Mouse (Mus musculus) midbrain, embryonic 15.5 days (tissue): ENCODE data around the gene Agap3. TPM values are rescaled to one million over a fixed set of nuclear protein-coding genes. Genes with fewer than 3 reads are reported as not detected.

Experiments
- polyA plus RNA-seq: library from polyadenylated mRNA; unstranded; fragments of >200 nt; fragmentation: Nextera tagmentation; extraction: Ambion mirVana; gene quantifications from 2 replicates; pipeline ENCODE4 v1.2.1, GENCODE M21; 2015

Agap3 gene
- polyA plus RNA-seq, 1 experiment from 2014 or later, result 122 TPM

Other genes with a start within 250 kb of the Agap3 start
- gene Kcnh2, start 100.6 kb upstream of the Agap3 start, polyA plus RNA-seq, result 11.8 and 13.9 TPM in 2 replicates
- 10.9 and 11.9 TPM in 2 replicates for gene Nos3, start 87.4 kb upstream of the Agap3 start, polyA plus RNA-seq
- 2.3 and 2.9 TPM in 2 replicates for gene Atg9b, start 60.0 kb upstream of the Agap3 start, polyA plus RNA-seq
- gene Abcb8, start 58.5 kb upstream of the Agap3 start, polyA plus RNA-seq, result 57.1 and 60.0 TPM in 2 replicates
- 0.20 and 0.35 TPM in 2 replicates for gene Asic3, start 38.8 kb upstream of the Agap3 start, polyA plus RNA-seq
- 120 and 121 TPM in 2 replicates for gene Cdk5, start 28.6 kb upstream of the Agap3 start, polyA plus RNA-seq
- 23.1 and 26.1 TPM in 2 replicates for gene Slc4a2, start 28.3 kb upstream of the Agap3 start, polyA plus RNA-seq
- 96.6 and 104 TPM in 2 replicates for gene Fastk, start 6.9 kb upstream of the Agap3 start, polyA plus RNA-seq
- 62.9 and 63.7 TPM in 2 replicates for gene Tmub1, start 4.3 kb upstream of the Agap3 start, polyA plus RNA-seq
- 0.29 and 0.44 TPM in 2 replicates for gene Gbx1, start 75.0 kb downstream of the Agap3 start, polyA plus RNA-seq
- 0.06 and 0.11 TPM in 2 replicates for gene Asb10, start 88.8 kb downstream of the Agap3 start, polyA plus RNA-seq
- gene 4931409K22Rik, start 104.6 kb downstream of the Agap3 start, polyA plus RNA-seq, result 0.06 TPM in 1 of 2 replicates, not detected in the other
- gene Abcf2, start 125.3 kb downstream of the Agap3 start, polyA plus RNA-seq, result 83.8 and 86.4 TPM in 2 replicates
- 22.1 and 23.0 TPM in 2 replicates for gene Chpf2, start 134.6 kb downstream of the Agap3 start, polyA plus RNA-seq
- 182 and 186 TPM in 2 replicates for gene Smarcd3, start 172.2 kb downstream of the Agap3 start, polyA plus RNA-seq
- 47.5 and 48.7 TPM in 2 replicates for gene Nub1, start 233.4 kb downstream of the Agap3 start, polyA plus RNA-seq